Mouse (Mus musculus): ENCODE data around the gene Fbln2. TPM values are rescaled to one million over a fixed set of nuclear protein-coding genes. Genes with fewer than 3 reads are reported as not detected.

The Fbln2 gene
- polyA plus RNA-seq, 1 experiment = 70.4 TPM

DNA sequence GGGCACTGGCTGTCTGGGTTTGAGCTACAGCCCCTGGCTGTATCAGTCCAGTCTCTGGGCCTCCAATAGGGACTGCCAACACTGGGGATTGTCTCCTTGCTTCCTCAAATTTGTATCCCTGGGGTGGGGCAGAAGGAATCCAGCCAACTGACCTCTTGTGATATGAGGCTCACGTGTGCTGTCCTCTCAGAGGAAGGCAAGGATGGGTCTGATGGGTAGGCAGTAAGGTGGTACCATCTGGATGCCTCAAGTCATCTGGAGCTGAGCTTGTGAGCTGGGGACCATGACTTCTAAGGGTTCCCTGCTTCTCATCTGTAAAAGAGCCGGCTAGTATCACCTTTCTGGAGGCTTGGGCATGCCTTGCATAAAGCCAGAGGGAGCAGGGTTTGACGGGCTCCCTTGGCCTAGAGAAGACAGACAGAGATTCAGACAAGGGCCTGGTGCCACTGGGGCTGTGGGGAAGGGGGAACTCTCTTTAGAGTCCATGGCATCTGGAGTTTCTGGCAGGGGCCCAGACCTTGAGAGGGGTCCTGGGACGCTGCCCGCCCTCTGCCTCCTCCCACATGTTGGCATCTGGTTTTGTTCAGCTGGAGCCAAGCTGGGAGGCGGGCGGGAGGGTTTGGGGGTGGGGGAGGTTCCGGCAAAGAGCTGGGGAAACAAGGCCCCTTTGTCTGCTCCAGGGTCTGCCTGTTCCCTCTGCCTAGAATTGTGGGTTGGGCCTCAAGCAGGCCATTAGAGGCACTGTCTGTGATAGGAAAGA, 11.6 kb upstream of the Fbln2 start:
- Histone ChIP-seq H3K4me1 (replicated peaks; ENCODE audit: control insufficient read depth, insufficient read depth, low read length) (no peaks in the 10 kb centered on the region), H3K36me3 (ENCODE audit: control insufficient read depth, insufficient read depth, low read length) (no peaks in the 10 kb centered on the region), H3K27me3 (ENCODE audit: control insufficient read depth, insufficient read depth, low read length) (no peaks in the 10 kb centered on the region), H3K27ac (ENCODE audit: control insufficient read depth, insufficient read depth, low read length) (no peak overlapping the region), H3K4me3 (ENCODE audit: control insufficient read depth, insufficient read depth, low read length) (no peak overlapping the region)
- no peak for TF ChIP-seq CTCF (IDR thresholded peaks at IDR 0.05; ENCODE audit: borderline replicate concordance, control insufficient read depth, extremely low read depth, insufficient read depth, low read length, poor library complexity)
- no peak for TF ChIP-seq POLR2A (IDR thresholded peaks at IDR 0.05; ENCODE audit: control insufficient read depth, extremely low read depth, insufficient read depth, low read length, poor library complexity)
- no peak for DNase-seq
- WGBS = 82% methylated on average over 8 of the region's 8 CpGs

DNA sequence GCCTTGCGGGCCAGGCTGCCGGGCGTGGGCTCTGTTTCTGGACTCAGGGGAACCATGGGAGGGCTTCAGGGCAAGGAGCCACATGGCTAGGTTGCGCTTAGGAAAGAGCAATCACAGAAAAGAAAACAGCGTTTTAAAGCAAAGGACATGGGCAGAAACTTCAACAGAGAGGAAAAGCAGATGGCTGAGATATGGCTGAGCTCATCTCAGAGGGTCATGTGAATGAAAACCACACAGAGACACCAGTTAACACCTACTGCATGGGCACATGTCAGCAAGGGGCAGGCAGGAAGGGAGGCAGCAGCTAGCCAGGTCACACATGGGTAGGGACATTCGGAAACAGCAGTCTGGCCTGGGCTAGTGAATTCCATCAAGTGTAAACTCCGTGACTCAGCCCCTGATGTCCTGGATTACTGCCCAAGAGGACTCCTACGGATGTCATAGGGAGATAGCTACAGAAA, 10.3 kb upstream of the Fbln2 start:
- DNase-seq = no peak
- 85% methylated on average over 8 of the region's 8 CpGs for WGBS
- no peak for TF ChIP-seq CTCF (IDR thresholded peaks at IDR 0.05; ENCODE audit: borderline replicate concordance, control insufficient read depth, extremely low read depth, insufficient read depth, low read length, poor library complexity)
- no peak for TF ChIP-seq POLR2A (IDR thresholded peaks at IDR 0.05; ENCODE audit: control insufficient read depth, extremely low read depth, insufficient read depth, low read length, poor library complexity)

DNA sequence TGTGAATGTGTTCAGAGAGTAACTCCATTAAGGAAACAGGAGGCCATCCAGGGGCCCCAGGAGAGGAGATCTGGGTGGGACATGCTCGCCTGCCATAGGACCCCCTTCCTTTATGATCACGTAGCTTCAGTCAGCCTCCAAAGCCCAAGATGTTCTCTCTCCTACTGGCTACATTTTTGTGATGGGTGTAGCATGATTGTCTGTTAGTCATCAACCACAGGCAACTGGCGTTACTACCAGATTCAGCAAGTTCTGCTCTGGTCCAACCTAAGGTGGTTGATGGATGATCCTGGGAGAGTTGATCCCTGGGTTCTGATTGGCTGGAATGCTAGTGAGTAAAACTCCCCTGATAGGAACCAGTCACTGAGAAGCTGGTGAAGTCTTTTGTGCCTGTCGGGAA, 9.7 kb upstream of the Fbln2 start:
- WGBS = 83% methylated on average over 4 of the region's 4 CpGs
- no peak for DNase-seq
- H3K27ac ChIP-seq (ENCODE audit: control insufficient read depth, insufficient read depth, low read length) = no peak overlapping the region

More for the DNA sequence above, 10.3 kb upstream of the Fbln2 start:
- Histone ChIP-seq H3K27ac (ENCODE audit: control insufficient read depth, insufficient read depth, low read length) (no peak overlapping the region), H3K4me1 (replicated peaks; ENCODE audit: control insufficient read depth, insufficient read depth, low read length) (no peaks in the 10 kb centered on the region), H3K27me3 (ENCODE audit: control insufficient read depth, insufficient read depth, low read length) (no peaks in the 10 kb centered on the region), H3K4me3 (ENCODE audit: control insufficient read depth, insufficient read depth, low read length) (no peak overlapping the region), H3K36me3 (ENCODE audit: control insufficient read depth, insufficient read depth, low read length) (no peaks in the 10 kb centered on the region)

DNA sequence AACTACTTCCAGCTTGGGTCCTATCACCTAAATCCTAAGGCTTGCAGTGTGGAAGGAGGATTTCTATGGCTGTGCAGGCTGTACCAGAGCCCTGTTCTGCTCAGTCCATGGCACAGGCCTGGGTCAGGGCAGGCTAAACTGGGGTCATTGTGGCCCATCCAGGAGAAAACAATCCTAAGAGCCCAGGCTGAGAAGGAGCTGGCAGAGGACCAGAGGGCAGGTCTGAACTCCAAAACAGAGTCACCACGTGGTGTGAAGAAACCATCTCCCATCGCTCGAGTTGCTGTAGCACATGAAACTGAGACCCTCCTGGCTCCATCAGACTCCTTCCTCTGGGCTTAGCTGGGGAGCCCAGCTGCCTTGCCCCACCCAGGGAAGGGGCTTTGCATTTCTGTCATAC, 6.9 kb upstream of the Fbln2 start:
- H3K4me3 ChIP-seq (ENCODE audit: control insufficient read depth, insufficient read depth, low read length) = no peak overlapping the region
- TF ChIP-seq POLR2A (IDR thresholded peaks at IDR 0.05; ENCODE audit: control insufficient read depth, extremely low read depth, insufficient read depth, low read length, poor library complexity) = no peak
- TF ChIP-seq CTCF (IDR thresholded peaks at IDR 0.05; ENCODE audit: borderline replicate concordance, control insufficient read depth, extremely low read depth, insufficient read depth, low read length, poor library complexity) = no peak
- no peak for DNase-seq
- no peaks in the 10 kb centered on the region for H3K4me1 ChIP-seq (replicated peaks; ENCODE audit: control insufficient read depth, insufficient read depth, low read length)
- 79% methylated on average over 3 of the region's 3 CpGs for WGBS
- H3K36me3 ChIP-seq (ENCODE audit: control insufficient read depth, insufficient read depth, low read length) = no peaks in the 10 kb centered on the region
- no peaks in the 10 kb centered on the region for H3K27me3 ChIP-seq (ENCODE audit: control insufficient read depth, insufficient read depth, low read length)
- H3K27ac ChIP-seq (ENCODE audit: control insufficient read depth, insufficient read depth, low read length) = no peak overlapping the region

More for the DNA sequence above, 9.7 kb upstream of the Fbln2 start:
- H3K27me3 ChIP-seq (ENCODE audit: control insufficient read depth, insufficient read depth, low read length) = no peaks in the 10 kb centered on the region
- H3K4me3 ChIP-seq (ENCODE audit: control insufficient read depth, insufficient read depth, low read length) = no peak overlapping the region
- H3K36me3 ChIP-seq (ENCODE audit: control insufficient read depth, insufficient read depth, low read length) = no peaks in the 10 kb centered on the region
- no peaks in the 10 kb centered on the region for H3K4me1 ChIP-seq (replicated peaks; ENCODE audit: control insufficient read depth, insufficient read depth, low read length)
- TF ChIP-seq CTCF (IDR thresholded peaks at IDR 0.05; ENCODE audit: borderline replicate concordance, control insufficient read depth, extremely low read depth, insufficient read depth, low read length, poor library complexity) = no peak
- TF ChIP-seq POLR2A (IDR thresholded peaks at IDR 0.05; ENCODE audit: control insufficient read depth, extremely low read depth, insufficient read depth, low read length, poor library complexity) = no peak

DNA sequence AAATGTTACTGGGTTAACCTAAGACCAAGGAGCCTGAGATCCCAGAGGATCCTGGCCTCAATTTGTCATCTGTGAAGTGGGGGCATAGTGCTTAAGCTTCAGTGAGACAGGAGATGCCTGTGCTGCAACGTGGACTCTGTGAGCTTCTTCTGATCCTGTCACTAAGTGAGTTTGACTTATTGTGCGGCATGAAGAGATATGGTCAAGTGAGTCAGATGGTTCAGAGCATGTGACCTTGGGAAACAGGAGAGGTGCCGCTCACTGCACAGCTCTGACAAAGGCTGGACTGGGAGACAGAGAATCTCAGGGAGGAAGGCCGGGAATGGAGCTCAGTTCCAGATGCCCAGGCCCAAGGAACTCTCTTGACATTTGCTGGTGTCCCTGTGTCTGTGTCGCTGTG, 6.5 kb upstream of the Fbln2 start:
- Histone ChIP-seq H3K4me3 (ENCODE audit: control insufficient read depth, insufficient read depth, low read length) (no peak overlapping the region), H3K36me3 (ENCODE audit: control insufficient read depth, insufficient read depth, low read length) (no peaks in the 10 kb centered on the region), H3K4me1 (replicated peaks; ENCODE audit: control insufficient read depth, insufficient read depth, low read length) (no peaks in the 10 kb centered on the region), H3K27me3 (ENCODE audit: control insufficient read depth, insufficient read depth, low read length) (no peaks in the 10 kb centered on the region), H3K27ac (ENCODE audit: control insufficient read depth, insufficient read depth, low read length) (no peak overlapping the region)
- no peak for DNase-seq
- no peak for TF ChIP-seq CTCF (IDR thresholded peaks at IDR 0.05; ENCODE audit: borderline replicate concordance, control insufficient read depth, extremely low read depth, insufficient read depth, low read length, poor library complexity)
- TF ChIP-seq POLR2A (IDR thresholded peaks at IDR 0.05; ENCODE audit: control insufficient read depth, extremely low read depth, insufficient read depth, low read length, poor library complexity) = no peak
- 84% methylated on average over 5 of the region's 5 CpGs for WGBS

DNA sequence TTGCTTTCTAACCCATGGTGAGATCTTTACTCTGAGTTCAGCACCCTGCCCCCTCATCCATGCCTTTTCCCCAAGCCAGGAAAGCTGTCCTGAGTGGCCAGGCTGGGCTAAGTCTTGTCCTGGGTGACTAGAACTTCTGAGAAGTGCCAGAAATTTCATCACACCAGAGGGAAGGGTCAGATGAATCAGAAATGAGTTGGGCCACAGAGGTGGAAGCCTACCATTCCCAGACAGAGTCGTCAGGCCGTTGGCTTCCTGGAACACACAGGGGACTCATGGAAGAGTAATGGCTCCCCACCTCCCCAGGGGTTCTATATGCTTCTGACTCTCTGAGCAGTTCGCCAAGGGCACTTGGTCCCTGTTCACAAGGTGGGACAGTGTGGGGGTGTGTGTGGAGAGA, 4.8 kb upstream of the Fbln2 start:
- Histone ChIP-seq H3K4me1 (replicated peaks; ENCODE audit: control insufficient read depth, insufficient read depth, low read length) (no peaks in the 10 kb centered on the region), H3K36me3 (ENCODE audit: control insufficient read depth, insufficient read depth, low read length) (no peaks in the 10 kb centered on the region), H3K4me3 (ENCODE audit: control insufficient read depth, insufficient read depth, low read length) (no peak overlapping the region), H3K27me3 (ENCODE audit: control insufficient read depth, insufficient read depth, low read length) (no peaks in the 10 kb centered on the region), H3K27ac (ENCODE audit: control insufficient read depth, insufficient read depth, low read length) (no peak overlapping the region)
- DNase-seq = no peak
- 73% methylated on average over 3 of the region's 3 CpGs for WGBS
- TF ChIP-seq CTCF (IDR thresholded peaks at IDR 0.05; ENCODE audit: borderline replicate concordance, control insufficient read depth, extremely low read depth, insufficient read depth, low read length, poor library complexity) (no peak), POLR2A (IDR thresholded peaks at IDR 0.05; ENCODE audit: control insufficient read depth, extremely low read depth, insufficient read depth, low read length, poor library complexity) (no peak)

Measured in thymus, adult 2 months (tissue).